Mouse (Mus musculus): ENCODE measurements around the gene Atp1b2.

Atp1b2 gene

DNA sequence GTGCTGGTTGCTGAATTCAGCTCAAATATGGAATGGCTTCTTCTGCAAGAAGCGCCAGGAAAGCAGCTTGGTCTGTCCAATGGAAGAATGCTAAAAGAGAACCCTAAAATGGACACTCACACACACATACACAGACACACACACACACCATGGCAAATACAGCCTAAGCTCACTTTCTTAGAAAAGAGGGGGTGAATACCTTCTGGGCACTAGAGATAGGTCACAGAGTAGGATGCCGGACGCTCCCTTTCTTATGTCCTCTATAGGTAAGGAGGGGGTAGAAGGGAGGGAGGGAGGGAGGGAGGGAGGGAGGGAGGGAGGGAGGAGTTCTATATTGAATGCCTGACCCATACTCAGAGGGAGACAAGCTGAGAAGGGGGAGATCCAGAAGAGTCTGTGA is 2.8 kb upstream of the Atp1b2 start:
- DNase-seq (ENCODE audit: low read depth): no peak

DNA sequence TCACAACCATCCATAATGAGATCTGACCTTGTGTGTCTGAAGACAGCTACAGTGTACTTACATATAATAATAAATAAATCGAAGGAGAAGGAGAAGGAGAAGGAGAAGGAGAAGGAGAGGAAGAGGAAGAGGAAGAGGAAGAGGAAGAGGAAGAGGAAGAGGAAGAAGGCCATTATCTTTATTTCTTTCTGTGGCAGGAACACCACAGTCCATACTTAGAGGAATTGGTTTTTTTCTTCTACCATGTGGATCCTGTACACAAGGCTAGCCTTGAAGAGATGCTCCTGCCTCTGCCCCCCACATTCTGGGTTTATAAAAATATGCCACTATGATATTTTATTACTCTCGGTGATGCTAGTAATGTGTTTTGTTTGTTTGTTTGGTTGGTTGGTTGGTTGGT is 1.1 kb upstream of the Atp1b2 start:
- DNase-seq (ENCODE audit: low read depth): no peak

DNA sequence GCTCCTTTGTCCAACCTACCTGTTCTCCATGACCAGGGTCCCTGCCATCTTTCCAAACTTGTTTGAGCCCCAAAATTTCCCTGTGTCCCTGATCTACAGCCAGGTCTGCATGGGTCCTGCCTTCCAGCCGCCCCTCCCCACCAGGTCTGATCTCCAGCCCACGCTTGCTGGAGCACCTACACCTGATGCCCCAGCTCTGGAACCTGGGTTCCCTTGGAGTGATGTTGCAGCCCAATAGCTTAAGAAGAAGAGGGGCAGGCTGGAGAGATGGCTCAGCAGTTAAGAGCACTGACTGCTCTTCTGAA is 701 bp upstream of the Atp1b2 start:
- no peak for DNase-seq (ENCODE audit: low read depth)

DNA sequence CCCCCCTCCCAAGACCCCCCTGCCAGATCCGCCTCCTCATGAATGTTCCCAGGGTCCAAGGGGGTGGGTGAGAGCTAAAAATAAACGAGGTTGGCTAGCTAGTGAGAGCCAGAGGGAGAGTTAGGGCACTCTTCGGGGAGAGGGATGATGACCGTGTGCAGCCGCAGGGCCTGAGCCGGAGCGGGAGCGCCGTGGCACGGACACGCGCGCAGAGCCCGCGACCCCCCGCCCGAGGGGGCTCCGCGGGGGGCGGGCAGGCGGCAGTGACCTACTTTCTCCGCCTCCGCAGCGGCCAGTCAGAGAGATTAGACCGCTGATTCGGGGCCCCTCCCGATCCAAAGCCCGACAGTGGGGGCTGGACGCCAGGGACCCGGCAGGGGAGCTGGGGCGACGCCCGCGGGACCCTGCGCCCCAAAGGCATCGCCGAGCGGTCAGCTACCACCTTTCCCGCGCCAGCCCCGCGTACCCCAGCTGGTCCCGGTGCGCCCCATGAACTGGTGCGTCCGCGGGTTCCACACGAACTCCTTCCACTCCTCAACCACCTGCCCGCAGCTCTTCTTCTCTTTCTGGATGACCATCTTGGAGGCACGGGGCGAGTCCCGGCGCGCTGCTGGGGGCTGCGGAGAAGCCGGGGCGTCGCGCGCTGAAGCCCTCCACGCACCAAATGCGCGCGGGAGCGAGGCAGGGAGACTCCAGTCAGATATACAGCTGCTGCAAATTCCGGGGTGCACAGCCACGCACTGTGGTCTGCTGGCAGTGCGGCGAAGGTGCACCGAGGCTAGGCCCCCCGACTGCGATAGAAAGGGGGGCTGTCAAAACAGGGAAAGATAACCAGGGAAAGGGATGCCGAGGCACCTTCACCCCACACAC is 712 bp downstream of the Atp1b2 start:
- no peak for DNase-seq (ENCODE audit: low read depth)

DNA sequence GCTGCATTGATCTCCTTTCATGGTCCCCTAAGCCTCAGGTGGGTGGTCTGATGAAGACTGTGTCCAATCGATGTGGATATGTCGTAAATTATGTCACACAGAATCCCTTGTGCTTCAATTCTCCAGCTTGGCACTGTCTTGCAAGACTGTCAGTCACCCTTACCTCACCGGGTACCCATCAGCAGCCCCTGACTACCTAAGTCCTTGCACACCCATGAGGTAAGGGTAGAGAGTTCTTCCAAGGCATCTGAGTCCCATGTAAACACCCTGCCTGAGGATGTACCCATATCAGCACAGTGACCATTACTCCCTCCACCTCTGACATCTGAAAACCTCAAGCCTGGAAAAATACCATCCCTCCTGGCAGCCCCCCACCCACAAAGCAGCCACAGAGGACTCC is 1.4 kb downstream of the Atp1b2 start:
- no peak for DNase-seq (ENCODE audit: low read depth)

DNA sequence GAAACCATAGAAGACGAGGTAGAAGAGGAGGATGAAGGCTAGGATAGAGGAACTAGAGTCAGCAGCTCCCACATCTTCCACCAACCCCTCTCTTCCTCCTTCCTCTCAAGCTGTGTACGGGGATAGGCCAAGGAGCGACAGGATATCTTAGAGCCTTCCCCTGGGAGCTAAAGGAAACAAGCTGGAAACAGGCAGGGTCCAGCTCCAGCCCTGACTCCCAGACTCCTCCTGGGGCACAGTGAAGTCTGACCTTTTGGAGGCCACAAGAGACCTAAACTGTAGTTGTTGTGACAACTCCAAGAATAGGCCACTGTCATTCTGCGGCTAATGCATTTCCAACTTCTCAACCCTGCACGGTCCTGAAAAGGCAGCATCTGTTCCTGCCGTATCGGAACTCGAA is 2.2 kb downstream of the Atp1b2 start:
- no peak for DNase-seq (ENCODE audit: low read depth)

DNA sequence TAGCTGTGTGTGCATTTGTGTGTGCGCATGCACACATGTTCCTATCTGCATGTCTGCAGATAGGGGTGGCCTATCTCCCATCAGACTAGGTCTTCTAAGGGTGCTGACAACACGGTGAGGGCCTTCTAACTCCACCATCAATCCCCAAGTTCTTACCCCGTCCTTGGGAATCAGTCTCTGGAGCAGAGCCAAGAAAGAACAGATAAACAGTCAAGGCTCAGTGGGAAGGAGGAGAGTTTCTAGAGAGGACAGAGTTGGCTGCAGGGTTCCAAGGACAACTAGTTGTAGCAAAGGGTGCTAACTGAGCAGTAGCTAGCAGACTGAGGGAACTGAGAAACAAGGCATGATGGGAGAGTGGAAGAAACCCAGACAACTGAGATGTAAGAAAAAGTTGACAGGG is 4.0 kb downstream of the Atp1b2 start:
- no peak for DNase-seq (ENCODE audit: low read depth)

DNA sequence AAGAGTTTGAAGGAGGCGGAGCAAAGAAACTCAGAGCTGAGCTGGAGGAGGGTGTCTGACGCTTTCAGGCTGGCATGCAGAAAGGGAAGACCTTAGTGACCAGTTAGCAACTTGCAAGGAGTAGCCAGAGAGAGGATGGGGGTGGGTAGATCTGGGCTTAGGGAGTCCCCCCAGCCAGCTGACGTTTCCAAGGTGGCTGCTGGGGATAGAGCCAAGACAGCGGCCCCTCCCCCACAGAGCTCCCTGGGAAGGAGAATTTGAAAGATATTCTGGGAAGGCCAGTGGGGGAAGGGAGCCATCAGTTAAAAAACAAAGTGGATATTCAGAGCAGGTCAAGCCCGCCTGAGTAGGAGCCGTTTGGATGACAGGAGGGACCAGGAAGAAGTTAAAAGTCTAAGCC is 5.6 kb downstream of the Atp1b2 start:
- DNase-seq (ENCODE audit: low read depth): no peak

DNA sequence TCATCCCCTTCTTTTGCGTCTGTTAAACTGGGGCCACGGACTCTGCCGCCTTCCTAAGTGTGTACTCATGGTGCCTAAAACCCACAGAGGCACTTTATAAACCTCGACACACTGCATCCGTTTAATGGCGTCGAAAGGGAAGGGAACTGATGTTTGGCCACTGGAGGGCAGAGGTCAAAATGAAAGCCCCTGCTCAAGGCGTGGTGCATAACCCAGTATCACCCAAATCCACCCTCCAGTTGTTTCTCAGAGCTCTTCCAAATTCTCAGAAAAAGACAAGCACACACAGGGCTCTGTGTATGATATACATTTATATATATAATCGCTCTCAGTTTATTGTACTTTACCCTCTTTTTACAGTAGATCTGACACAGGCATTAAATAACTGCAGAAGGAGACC is 6.3 kb downstream of the Atp1b2 start:
- no peak for DNase-seq (ENCODE audit: low read depth)

DNA sequence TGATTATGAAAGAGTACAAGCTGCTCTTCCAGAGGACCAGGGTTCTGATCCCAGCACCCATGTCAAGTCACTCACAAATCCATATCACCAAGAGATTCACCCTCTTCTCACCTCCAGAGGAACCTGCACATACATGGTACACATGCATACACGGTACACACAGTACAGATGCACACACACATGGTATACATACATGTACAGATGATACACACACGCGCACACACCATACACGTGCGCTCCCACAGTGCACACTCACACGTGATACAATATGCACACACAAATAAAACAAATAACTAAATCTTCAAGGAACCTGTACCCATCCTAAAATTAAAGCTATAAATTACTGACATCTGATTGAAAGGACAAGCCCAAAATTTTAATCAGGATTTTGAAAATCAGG is 10.9 kb downstream of the Atp1b2 start:
- DNase-seq (ENCODE audit: low read depth): no peak

DNA sequence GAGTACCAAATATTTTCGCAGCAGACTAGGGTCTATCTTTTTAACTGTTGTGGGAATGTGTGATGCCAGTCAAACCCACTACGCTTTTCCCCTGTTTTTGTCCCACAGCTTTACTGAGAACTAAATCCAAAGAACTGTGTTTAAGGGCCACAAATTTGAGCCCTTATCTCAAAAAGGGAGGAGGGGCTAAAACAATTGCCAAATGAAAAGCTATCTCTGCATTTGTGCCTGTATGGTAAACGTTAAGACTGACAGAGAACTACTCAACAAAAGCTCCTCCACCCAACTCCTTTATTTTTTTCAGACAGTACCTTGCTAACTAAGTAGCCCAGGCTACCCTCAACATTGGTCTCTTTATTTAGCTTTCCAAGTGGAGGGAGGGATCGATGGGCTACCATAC is 12.9 kb downstream of the Atp1b2 start:
- no peak for DNase-seq (ENCODE audit: low read depth)

DNA sequence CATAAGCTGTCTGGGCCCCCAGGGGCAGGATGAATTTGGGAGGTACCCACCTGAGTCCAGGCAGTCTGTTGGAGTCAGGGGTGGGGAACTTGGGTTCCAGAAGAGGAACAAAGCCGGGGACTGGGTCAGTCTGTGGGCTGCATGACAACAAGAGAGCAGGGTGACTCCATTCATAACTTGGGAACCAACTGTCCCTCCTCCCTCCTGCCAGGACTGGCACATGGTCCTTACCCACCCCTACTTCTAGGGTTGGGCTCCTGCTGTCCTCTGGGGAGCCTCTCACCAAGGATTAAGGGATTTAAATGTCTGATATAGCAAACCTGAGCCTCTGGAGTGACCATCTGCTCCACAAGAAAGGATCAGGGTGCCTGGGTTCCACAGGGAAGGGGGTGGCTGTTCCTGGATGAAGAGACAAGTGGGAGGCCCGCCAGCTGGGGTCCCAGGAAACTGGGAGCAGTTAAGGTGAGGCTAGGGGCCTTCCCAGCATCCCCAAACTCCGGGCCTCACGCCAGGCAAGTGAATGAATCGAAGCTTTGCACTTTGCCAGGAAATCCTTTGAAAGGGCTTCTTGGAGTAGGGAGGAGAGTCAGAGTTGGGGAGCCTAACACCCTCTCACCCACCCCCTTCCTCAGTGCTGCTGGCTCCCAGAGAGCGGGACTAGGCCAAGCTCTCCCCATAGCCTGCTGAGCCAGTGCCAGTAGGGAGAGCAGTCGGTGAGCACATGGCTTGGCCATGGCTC is 13.7 kb downstream of the Atp1b2 start:
- no peak for DNase-seq (ENCODE audit: low read depth)

DNA sequence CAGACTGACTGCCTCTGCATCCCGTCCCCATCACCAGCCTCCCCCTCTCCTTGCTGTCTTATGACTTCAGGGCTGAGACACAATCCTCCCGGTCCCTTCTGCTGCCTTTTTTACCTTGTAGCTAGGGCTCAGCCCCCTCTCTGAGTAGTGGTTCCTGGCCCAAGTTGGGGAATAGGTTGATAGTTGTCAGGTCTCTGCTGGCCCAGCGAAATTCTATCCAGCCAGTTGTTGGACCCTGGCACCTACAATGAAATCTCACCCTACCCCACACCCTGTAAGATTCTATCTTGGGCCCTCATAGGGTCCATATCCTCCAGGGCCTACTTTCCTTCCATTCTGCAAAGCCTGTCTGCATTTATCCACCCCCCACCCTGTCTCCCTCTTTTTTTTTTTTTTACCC is 14.3 kb downstream of the Atp1b2 start:
- no peak for DNase-seq (ENCODE audit: low read depth)

DNA sequence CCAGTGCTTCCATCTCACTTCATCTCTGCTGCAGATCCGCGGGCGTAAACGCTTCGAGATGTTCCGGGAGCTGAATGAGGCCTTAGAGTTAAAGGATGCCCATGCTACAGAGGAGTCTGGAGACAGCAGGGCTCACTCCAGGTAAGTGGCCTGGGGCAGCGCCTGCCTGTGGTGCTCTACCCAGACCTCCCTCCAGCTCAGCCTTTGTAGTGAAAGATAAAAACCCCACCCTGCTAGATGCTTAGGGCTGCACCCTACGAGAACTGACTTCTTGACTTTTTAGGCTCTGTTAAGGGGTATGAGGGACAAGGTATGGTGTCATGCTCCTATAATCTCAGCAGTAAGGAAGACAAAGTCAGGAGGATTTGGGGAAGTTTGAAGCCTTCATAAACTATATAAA is 15.1 kb downstream of the Atp1b2 start:
- DNase-seq (ENCODE audit: low read depth): no peak

DNA sequence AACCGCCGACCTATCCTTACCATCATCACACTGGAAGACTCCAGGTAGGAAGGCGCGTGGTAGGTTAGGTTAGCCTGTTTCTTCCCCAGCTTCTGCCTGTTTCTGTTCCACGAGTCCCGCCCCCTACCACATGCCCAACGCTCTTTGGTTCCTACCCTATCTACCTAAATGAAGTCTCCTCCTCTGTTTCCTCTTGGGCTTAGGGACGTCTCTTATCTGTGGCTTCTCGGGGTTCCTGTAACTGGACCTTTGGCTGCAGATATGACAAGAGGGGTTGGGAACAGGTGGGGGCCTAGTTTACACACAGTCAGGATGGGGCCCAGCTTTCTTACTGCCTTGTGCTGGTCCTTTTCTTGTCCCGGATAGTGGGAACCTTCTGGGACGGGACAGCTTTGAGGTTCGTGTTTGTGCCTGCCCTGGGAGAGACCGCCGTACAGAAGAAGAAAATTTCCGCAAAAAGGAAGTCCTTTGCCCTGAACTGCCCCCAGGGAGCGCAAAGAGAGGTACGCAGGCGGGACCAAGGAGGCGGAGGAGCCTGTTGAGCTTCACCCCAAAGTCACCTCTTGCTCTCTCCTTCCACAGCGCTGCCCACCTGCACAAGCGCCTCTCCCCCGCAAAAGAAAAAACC is 16.4 kb downstream of the Atp1b2 start:
- peak; percentile 62 for DNase-seq (ENCODE audit: low read depth)

DNA sequence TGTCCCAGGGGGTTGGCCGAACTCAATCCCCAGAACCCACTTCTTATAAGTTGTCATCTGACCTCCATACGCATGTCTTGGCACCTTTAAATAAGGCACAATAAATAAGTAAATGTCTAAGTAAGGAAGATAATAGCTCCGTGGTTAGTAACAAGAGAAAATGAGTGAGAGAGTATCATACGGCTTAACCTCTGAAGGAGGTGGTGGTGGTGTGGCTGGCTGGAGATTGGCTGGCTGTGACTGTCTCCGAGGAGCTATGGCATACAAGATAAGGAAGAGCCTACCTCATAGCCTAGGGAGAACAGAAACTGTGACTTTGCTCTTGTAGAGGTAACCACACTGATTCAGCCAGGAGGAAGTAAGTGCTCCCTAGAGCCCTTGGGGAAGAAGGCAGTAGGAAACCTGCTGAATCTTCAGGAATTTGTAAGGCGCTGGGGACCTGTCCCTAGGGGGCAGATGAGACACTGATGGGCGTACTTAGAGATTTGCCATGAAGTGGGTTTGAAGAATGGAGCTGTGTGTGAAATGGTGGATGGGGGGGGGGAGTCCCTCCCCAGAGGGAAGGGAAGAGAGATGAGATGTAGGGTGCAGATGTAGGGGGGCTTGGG is 19.9 kb downstream of the Atp1b2 start:
- DNase-seq (ENCODE audit: low read depth): peak; percentile 78

DNA sequence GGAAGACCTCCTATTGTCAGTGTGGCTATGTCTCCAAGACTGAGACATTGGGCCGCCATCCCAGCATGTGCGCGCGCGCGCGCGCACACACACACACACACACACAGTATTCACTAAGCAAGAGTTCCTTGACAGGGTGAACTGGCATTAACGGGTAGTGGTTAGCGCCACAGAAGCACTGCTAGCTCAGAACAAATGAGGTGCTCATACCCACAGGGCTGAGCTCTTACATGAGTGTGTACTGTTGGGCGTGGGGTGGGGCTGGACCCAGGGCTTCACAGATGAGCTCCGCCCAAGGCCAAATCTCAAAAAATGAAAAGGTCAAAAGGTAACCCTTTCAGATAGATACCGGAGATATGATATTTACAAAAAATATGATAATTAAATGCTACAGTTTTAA is 20.8 kb downstream of the Atp1b2 start:
- no peak for DNase-seq (ENCODE audit: low read depth)

DNA sequence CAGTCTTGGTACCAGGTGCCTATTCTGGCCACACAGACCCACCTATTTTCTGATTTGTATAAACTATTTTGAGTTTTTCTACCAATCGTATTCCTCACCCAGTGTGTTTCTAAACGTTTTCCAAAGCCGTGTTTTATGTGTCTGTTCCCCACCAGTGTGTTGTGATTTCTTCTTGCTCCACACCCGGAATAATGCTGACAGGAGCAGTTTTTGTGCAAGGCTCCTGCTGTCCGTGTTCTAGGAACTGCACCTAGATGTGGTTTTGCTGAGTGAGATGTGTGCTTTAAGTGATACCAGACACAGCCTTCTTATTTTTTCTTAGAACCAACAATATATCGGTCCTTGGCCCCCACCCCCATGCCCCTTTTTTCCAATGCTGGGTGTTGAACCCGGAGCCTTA is 21.7 kb downstream of the Atp1b2 start:
- DNase-seq (ENCODE audit: low read depth): no peak

DNA sequence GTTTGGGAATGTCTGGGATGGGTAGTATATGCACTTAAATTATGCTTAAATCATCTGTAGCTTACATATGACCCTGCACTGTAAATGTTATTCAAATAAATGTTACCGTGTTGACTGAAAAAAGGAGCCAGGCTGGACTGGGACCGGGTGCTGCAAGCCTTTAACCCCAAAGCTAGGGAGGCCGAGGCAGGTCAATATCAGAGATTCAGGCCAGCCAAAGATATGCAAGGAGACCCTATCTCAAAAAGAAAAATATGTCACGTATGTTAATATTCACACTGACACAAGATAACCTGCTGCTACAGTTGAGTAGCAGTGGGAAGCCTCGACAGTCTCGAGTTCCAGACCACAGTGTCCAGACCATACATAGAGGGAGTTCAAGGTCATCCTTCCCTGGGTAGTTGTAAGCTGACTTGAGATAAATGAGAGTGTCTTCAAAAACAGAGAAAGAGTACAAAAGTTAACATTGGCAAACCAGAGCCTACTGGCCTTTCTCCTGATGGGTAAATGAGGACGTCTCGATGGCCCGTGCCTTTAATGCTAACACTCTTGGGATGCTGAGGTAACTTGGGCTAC is 23.4 kb downstream of the Atp1b2 start:
- no peak for DNase-seq (ENCODE audit: low read depth)

DNA sequence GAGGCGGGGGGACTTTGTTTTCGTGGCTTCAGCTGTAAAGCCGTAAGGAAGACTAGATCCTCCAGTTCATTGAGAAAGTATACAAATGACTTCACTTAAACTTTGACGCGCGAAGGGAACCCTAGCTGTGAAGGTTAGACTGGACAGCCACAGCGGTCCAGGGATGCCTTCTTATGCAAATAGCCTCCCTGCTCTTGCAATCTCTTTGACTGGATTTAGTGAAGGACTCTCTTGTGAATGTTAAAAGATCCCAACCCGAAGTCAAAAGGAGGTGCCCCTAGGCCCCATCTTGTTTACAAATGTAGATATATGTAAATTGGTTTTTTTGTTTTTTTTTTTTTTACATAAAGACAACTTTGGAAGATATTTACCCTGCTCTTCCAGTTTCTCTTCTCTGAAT is 23.9 kb downstream of the Atp1b2 start:
- DNase-seq (ENCODE audit: low read depth): peak; percentile 31

DNA sequence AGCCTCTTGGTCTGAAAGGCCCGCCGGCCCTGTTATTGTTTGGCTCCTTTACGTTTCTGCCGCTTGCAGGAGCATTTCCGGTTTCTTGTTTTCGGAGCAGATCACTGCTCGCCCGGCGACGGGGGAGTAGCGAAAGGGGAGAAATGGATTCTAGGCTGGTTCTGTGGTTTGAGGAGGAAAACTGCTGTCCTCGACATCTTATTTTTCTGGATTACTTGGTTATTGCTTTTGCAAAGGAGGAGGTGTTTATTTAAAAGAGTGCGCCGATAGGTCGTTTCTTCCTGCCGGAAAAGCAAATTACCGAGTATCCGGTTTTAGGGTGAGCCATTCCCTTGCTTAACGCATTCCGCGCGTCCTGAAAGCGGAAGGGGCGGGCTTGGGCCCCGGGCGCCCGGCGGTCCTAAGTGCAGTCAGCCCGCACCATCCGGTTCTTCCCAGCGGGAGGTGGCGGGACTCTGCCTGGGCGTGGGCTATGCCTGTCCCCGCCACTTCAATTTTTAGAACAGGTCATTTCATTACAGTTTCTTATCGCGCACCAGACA is 24.5 kb downstream of the Atp1b2 start:
- peak; percentile 94 for DNase-seq (ENCODE audit: low read depth)

DNA sequence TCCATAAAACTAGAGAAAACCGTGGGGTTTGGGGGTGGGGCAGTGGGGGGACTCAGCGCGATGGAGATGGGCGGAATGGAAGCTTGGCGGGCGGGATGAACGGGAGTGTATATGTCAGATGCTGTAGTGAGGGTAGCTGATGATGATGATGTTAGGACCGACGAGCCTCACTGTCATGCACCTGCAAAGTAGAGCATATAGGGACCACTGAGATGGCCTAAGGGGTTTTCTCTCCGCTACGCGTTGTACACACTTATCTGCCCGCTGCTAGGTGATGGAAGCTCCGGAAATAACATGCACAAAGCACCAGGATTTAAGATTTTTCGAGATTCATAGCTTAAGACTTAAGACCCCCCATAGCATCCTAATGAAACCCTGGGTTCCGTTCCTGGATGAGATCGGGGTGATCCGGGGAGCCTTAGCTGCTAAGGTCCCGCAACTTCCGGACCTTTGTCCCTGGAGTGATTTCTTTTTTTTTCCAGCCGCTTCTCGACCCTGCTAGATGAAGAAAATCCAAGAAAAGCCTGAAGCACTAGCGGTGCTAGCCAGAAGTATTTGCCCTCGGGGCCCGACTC is 25.1 kb downstream of the Atp1b2 start:
- DNase-seq (ENCODE audit: low read depth): no peak
